Mouse (Mus musculus) kidney, embryonic 16.5 days (tissue): ENCODE measurements around the gene Gm15217. TPM values are rescaled to one million over a fixed set of nuclear protein-coding genes. Genes with fewer than 3 reads are reported as not detected.

Source experiments
- ATAC-seq: fragments of 200-750 bp; cut with Nextera tagmentation; 2 replicates; pipeline ENCODE4 v1.8.0; 2017; ENCODE audit warnings: moderate TSS enrichment; ENCODE audit not compliant: low FRiP score, low TSS enrichment
- H3K27ac ChIP-seq: fragments of 300-500 bp; sonication (generic); 2 replicates; pipeline ENCODE4 v1.5.1; 2014; ENCODE audit warnings: low read length
- H3K27me3 ChIP-seq: fragments of 300-500 bp; sonication (generic); 2 replicates; pipeline ENCODE4 v1.6.1; 2014; ENCODE audit warnings: low read length, control low read depth, mixed read lengths; ENCODE audit not compliant: insufficient read depth
- H3K36me3 ChIP-seq: fragments of 300-500 bp; sonication (generic); 2 replicates; pipeline ENCODE4 v1.6.1; 2014; ENCODE audit warnings: low read length, control low read depth, mixed read lengths; ENCODE audit not compliant: insufficient read depth
- H3K4me1 ChIP-seq: fragments of 300-500 bp; sonication (generic); 2 replicates; pipeline ENCODE4 v1.6.1; 2014; ENCODE audit warnings: low read length, control low read depth, mixed read lengths; ENCODE audit not compliant: insufficient read depth
- H3K4me2 ChIP-seq: fragments of 300-500 bp; sonication (generic); replicated peaks from 2 replicates; pipeline ENCODE4 v1.6.1; 2014; ENCODE audit warnings: low read depth, low read length
- H3K4me3 ChIP-seq: fragments of 300-500 bp; sonication (generic); 2 replicates; pipeline ENCODE4 v1.5.1; 2014; ENCODE audit warnings: mild to moderate bottlenecking, low read length
- H3K9ac ChIP-seq: fragments of 300-500 bp; sonication (generic); replicated peaks from 2 replicates; pipeline ENCODE4 v1.6.1; 2014; ENCODE audit warnings: low read length
- H3K9me3 ChIP-seq: fragments of 300-500 bp; sonication (generic); 2 replicates; pipeline ENCODE4 v1.6.1; 2016; ENCODE audit warnings: low read length, control low read depth
- WGBS: fragments of 180-500 bp; shearing (Covaris S2); extraction: QIAGEN DNeasy Blood & Tissue Kit; methylation state at CpG from one replicate; pipeline ENCODE4 v1.1.7; 2014; 5-methylcytosine and 5-hydroxymethylcytosine counted together
- polyA plus RNA-seq: library from polyadenylated mRNA; unstranded; fragments of >200 nt; fragmentation: Nextera tagmentation; extraction: Ambion mirVana; gene quantifications from 2 replicates; pipeline ENCODE4 v1.2.1, GENCODE M21; 2015

Gm15217 gene
- polyA plus RNA-seq, 1 experiment from 2014 or later, result 2.6 TPM

DNA sequence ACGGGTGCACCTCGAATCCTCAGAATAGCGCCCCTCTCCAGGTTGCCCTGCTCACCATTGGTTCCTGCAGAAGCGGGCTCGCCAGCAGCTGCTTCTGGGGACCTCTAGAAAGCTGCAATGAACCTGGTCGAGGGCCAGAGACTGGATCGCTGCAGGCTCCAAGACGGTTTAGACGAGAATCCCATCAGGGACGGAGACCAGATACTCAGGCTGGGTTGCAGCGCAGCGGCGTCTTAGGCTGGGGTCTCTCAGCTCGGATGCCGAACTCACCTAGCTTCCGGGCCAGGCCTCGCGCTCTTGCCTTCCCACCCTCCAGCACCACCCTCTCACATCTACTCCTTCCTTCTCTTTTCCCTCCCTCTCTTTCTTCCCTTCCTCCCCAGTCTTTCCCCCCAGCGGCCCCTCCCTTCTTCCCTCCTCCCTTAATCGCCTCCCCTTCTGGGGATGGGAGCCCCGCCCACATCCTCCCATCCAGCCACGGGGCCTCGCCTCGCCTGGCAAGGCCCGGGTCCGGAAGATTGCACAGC lies 11.1 kb downstream of the Gm15217 start, which contains the start of gene Bmp4:
TSS of gene Bmp4 (minus strand) at position 421 of the 527 bp plus-strand sequence.
- Histone ChIP-seq H3K9me3 (no peaks in the 10 kb centered on the region), H3K36me3 (no peaks in the 10 kb centered on the region), H3K27ac (peak within 1 kb of the TSS; percentile 68), H3K4me2 (peak within 1 kb of the TSS; percentile 67), H3K4me3 (peak within 1 kb of the TSS; percentile 65), H3K9ac (peak within 1 kb of the TSS; percentile 74), H3K27me3 (peaks cover 22% of the 10 kb centered on the region), H3K4me1 (peaks cover 35% of the 10 kb centered on the region)
- WGBS, result 3% methylated on average over 26 of the region's 26 CpGs
- peak; percentile 20 for ATAC-seq

GRCm38 (mm10) chr14:46391621-46392170 lies 12.5 kb downstream of the Gm15217 start:
- H3K9me3 ChIP-seq, result no peaks in the 10 kb centered on the region
- no peak overlapping the region for H3K9ac ChIP-seq
- no peak overlapping the region for H3K4me2 ChIP-seq
- WGBS, result 44% methylated on average over 6 of the region's 6 CpGs
- ATAC-seq, result no peak
- H3K27ac ChIP-seq, result 0 out of 2 replicates have a peak overlapping the region, but pooled peaks have one; percentile 8
- no peak overlapping the region for H3K4me3 ChIP-seq
- no peaks in the 10 kb centered on the region for H3K36me3 ChIP-seq
- peaks cover 22% of the 10 kb centered on the region for H3K27me3 ChIP-seq
- peaks cover 24% of the 10 kb centered on the region for H3K4me1 ChIP-seq

DNA sequence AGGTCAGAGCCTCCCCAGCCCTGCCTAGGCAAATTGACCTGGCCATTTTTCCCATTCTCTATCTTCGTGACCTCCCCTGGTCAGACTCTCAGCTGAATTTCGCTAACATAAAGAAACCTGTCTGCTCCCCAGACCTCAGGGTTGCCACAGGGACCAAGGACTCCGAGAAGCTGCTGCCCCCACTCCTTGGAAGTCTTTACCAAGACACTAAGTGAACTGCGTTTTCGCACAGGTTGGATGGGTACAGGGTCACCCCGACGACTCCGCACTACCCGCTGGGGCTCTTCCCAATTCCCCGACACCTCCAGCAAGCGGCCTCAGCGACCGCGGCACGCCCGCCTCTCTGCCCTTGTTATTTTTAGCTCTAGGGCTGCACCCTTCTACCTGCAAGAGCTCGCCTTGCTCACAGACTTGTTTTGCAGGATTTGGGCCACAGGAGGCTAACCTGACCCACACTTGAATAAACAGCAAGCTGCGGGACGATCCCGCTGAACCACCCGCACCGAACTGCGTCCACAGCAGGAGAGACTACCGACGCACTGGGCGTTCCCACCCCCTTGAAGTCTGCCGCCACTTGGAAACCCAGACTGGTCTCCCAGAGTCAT lies 19.0 kb downstream of the Gm15217 start:
- no peak; the same call in 1 of the 2 replicates for ATAC-seq
- peak overlapping the region; percentile 40; the same call in 1 of the 2 replicates for H3K9ac ChIP-seq
- peak overlapping the region; percentile 39 for H3K4me3 ChIP-seq
- H3K27me3 ChIP-seq, result peaks cover 27% of the 10 kb centered on the region
- no peak overlapping the region for H3K27ac ChIP-seq
- WGBS, result 3% methylated on average over 27 of the region's 27 CpGs
- no peaks in the 10 kb centered on the region for H3K9me3 ChIP-seq
- peaks cover 10% of the 10 kb centered on the region; the same call in 1 of the 2 replicates for H3K4me1 ChIP-seq
- H3K36me3 ChIP-seq, result no peaks in the 10 kb centered on the region
- peak overlapping the region; percentile 58 for H3K4me2 ChIP-seq

- no peak overlapping the region for H3K4me3 ChIP-seq
- no peak for ATAC-seq
- peaks cover 24% of the 10 kb centered on the region for H3K27me3 ChIP-seq
- H3K9me3 ChIP-seq, result no peaks in the 10 kb centered on the region
- WGBS, result 83% methylated on average over 2 of the region's 2 CpGs
- no peak overlapping the region for H3K9ac ChIP-seq
- no peak overlapping the region for H3K27ac ChIP-seq
- no peaks in the 10 kb centered on the region for H3K36me3 ChIP-seq
- H3K4me1 ChIP-seq, result peaks cover 10% of the 10 kb centered on the region; the same call in 1 of the 2 replicates
- H3K4me2 ChIP-seq, result no peak overlapping the region
These were observed 20.7 kb downstream of the Gm15217 start for GRCm38 (mm10) chr14:46399925-46400324.

GRCm38 (mm10) chr14:46408319-46408718 lies 29.1 kb downstream of the Gm15217 start:
- ATAC-seq, result no peak
- H3K4me3 ChIP-seq, result no peak overlapping the region
- H3K9me3 ChIP-seq, result no peaks in the 10 kb centered on the region
- WGBS, result 68% methylated on average over 3 of the region's 3 CpGs
- H3K36me3 ChIP-seq, result no peaks in the 10 kb centered on the region
- H3K4me2 ChIP-seq, result no peak overlapping the region
- no peaks in the 10 kb centered on the region for H3K27me3 ChIP-seq
- H3K4me1 ChIP-seq, result no peaks in the 10 kb centered on the region
- no peak overlapping the region for H3K27ac ChIP-seq
- H3K9ac ChIP-seq, result no peak overlapping the region

GRCm38 (mm10) chr14:46409016-46409415 lies 29.8 kb downstream of the Gm15217 start:
- no peaks in the 10 kb centered on the region for H3K4me1 ChIP-seq
- WGBS, result 85% methylated on average over 10 of the region's 10 CpGs
- no peaks in the 10 kb centered on the region for H3K27me3 ChIP-seq
- H3K9me3 ChIP-seq, result no peaks in the 10 kb centered on the region
- no peak for ATAC-seq
- H3K9ac ChIP-seq, result no peak overlapping the region
- H3K4me3 ChIP-seq, result no peak overlapping the region
- H3K4me2 ChIP-seq, result no peak overlapping the region
- H3K36me3 ChIP-seq, result no peaks in the 10 kb centered on the region
- H3K27ac ChIP-seq, result no peak overlapping the region

DNA sequence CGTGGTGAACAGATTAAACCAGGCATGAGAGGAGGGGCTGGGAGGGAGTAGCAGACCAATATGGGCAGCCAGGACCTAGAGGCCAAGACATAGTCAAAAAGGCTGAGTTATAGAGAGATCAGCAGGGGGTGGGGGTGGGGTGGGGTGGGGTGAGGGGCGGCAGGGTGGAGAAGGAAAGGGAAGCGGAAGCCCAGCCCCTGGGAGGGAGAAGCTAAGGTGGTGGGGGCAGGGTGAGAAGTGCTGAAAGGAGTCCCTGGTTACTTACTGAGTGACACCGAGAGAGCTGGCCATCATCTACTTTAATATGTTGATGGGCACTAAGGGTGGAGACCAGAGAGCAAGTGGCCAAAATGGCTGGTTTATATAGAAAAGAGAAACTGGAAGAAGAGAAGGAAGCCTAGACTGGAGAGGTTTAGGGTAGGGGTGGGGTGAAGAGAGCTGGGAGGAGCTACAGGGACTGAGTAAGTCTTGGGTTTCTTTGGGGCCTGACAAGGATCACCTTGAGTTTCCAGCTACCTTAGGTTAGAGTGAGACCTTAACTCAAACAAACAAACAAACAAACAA lies 31.4 kb downstream of the Gm15217 start:
- no peak overlapping the region for H3K4me3 ChIP-seq
- no peak overlapping the region for H3K9ac ChIP-seq
- no peak overlapping the region for H3K4me2 ChIP-seq
- no peaks in the 10 kb centered on the region for H3K27me3 ChIP-seq
- H3K9me3 ChIP-seq, result peaks cover 4% of the 10 kb centered on the region; the same call in 1 of the 2 replicates
- no peak for ATAC-seq
- WGBS, result 51% methylated on average over 4 of the region's 4 CpGs
- no peak overlapping the region for H3K27ac ChIP-seq
- H3K36me3 ChIP-seq, result no peaks in the 10 kb centered on the region
- no peaks in the 10 kb centered on the region for H3K4me1 ChIP-seq

DNA sequence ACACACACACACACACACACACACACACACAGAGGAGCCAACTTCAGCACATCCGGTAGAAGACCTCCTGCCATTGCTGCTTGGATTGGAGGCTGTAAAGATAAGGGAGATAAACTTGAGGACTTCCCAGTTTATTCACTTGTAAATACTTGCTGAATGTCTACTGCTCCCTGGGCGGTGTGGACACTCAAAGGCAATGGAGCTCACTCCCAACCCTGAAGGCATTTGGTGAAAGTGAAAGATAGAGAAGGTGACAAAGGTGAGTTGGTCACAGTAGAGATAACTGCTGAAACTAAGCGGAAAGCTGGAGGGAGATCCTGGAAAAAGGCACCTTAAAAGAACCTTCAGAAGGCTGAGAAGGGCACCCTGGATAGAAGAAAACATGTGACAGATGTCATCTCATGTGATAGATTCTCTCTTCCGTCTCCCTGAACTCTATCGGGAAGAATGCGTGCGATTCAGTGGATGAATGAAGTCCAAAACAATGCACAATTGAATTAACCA lies 33.3 kb downstream of the Gm15217 start:
- WGBS, result 80% methylated on average over 7 of the region's 7 CpGs
- H3K27me3 ChIP-seq, result no peaks in the 10 kb centered on the region
- H3K4me2 ChIP-seq, result no peak overlapping the region
- H3K27ac ChIP-seq, result no peak overlapping the region
- no peaks in the 10 kb centered on the region for H3K4me1 ChIP-seq
- peaks cover 4% of the 10 kb centered on the region; the same call in 1 of the 2 replicates for H3K9me3 ChIP-seq
- no peak for ATAC-seq
- no peak overlapping the region for H3K4me3 ChIP-seq
- no peaks in the 10 kb centered on the region for H3K36me3 ChIP-seq
- H3K9ac ChIP-seq, result no peak overlapping the region

GRCm38 (mm10) chr14:46418371-46419097 lies 39.3 kb downstream of the Gm15217 start:
- Histone ChIP-seq H3K4me1 (peaks cover 11% of the 10 kb centered on the region; the same call in 1 of the 2 replicates), H3K9me3 (peaks cover 4% of the 10 kb centered on the region; the same call in 1 of the 2 replicates), H3K4me3 (no peak overlapping the region), H3K36me3 (no peaks in the 10 kb centered on the region), H3K4me2 (no peak overlapping the region), H3K27ac (no peak overlapping the region), H3K27me3 (no peaks in the 10 kb centered on the region), H3K9ac (no peak overlapping the region)
- peak; percentile 71 for ATAC-seq
- WGBS, result 67% methylated on average over 15 of the region's 15 CpGs
